Mouse (Mus musculus): ENCODE measurements around the gene Ldhd.

- no peak for TF ChIP-seq CTCF (IDR thresholded peaks at IDR 0.05; ENCODE audit: low read depth)
- no peak for TF ChIP-seq EP300 (optimal IDR thresholded peaks at IDR 0.05)
Observed at GRCm38 (mm10) chr8:111638086-111638485, 7.9 kb upstream of the Ldhd start.
